Mouse (Mus musculus): ENCODE data around the gene Pnkd. TPM values are rescaled to one million over a fixed set of nuclear protein-coding genes. Genes with fewer than 3 reads are reported as not detected.
A peak's percentile ranks its signal among the peaks of the same experiment; 100 is the strongest.

Pnkd gene
- polyA plus RNA-seq (2012; ENCODE audit: insufficient read depth, insufficient read length, missing spikeins), result 117 and 146 TPM in 2 replicates

GRCm38 (mm10) chr1:74284543-74285160 lies at the start of gene Pnkd, which contains the start of gene Aamp:
Gene Pnkd, plus strand, starts transcription at chr1:74284930.
Gene Aamp, minus strand, starts transcription at chr1:74284738.
- Histone ChIP-seq H3K4me1 (ENCODE audit: control insufficient read depth, insufficient read depth, insufficient read length, low read length) (peaks cover 3% of the 10 kb centered on the region; the same call in 1 of the 2 replicates), H3K27ac (replicated peaks; ENCODE audit: low read depth, low read length) (peak within 1 kb of the TSS; percentile 18), H3K4me3 (ENCODE audit: insufficient read depth, low read depth, low read length) (peak within 1 kb of the TSS; percentile 78)

DNA sequence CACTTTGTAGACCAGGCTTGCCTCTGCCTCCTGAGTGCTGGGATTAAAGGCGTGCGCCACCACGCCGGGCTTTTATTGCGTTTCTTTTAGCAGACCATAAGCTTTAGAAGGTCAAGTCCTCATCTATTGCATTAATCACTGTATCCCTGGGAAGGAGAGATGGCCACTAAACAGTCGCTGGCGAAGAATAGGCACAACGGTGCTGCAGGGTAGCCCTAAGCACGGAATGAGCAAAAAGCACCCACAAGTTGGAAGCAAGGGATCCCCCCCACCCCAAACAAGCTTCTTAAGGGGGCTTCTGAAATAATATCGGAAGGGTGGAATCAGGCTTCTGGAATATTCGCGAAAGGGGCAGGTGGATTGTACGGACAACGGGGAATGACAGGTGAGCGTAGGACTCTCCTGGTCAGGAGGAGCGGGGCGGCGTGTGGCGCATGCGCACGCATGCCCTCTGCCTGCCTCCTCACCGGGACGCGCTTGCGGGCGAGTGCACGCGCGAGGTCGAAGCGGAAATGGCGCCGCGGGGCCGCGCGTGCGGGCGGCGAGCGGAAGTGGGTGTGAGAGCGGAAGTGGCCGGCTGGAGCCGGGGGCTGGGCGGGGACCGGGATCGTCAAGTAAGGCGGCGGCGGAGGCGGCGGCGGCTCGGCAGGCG lies 48.7 kb upstream of the Pnkd start, which contains the start of gene Arpc2:
Gene Arpc2 (plus strand): TSS at position 147 of the 652 bp plus-strand sequence.
- peaks cover 9% of the 10 kb centered on the region for H3K4me1 ChIP-seq (ENCODE audit: control insufficient read depth, insufficient read depth, insufficient read length, low read length)
- H3K27ac ChIP-seq (replicated peaks; ENCODE audit: low read depth, low read length), result peak within 1 kb of the TSS; percentile 97
- peak within 1 kb of the TSS; percentile 91 for H3K4me3 ChIP-seq (ENCODE audit: insufficient read depth, low read depth, low read length)

GRCm38 (mm10) chr1:74236590-74237317 lies 48.0 kb upstream of the Pnkd start:
- Histone ChIP-seq H3K27ac (replicated peaks; ENCODE audit: low read depth, low read length) (peak overlapping the region; percentile 97), H3K4me3 (ENCODE audit: insufficient read depth, low read depth, low read length) (peak overlapping the region; percentile 91), H3K4me1 (ENCODE audit: control insufficient read depth, insufficient read depth, insufficient read length, low read length) (peaks cover 10% of the 10 kb centered on the region)

DNA sequence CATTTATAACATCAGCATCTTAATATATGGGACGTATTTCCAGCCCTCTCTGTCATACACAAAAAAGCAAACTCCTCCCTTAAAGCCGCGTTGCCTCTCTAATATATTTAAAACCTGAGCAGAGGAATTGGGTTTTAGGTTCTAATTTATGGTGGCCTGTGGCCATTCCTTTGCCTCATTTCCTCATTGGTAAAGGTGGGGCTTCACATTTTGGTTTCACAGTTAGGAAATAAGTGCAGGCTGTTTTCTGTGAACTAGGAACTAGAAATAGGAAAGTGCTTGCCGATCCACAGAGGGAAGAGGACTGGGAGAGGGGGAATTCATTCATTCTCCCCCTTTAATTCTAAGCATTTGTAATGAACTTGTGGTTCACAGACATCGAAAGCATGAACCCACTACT lies 47.1 kb upstream of the Pnkd start:
- Histone ChIP-seq H3K4me3 (ENCODE audit: insufficient read depth, low read depth, low read length) (peak overlapping the region; percentile 91), H3K27ac (replicated peaks; ENCODE audit: low read depth, low read length) (peak overlapping the region; percentile 97), H3K4me1 (ENCODE audit: control insufficient read depth, insufficient read depth, insufficient read length, low read length) (peaks cover 10% of the 10 kb centered on the region)

DNA sequence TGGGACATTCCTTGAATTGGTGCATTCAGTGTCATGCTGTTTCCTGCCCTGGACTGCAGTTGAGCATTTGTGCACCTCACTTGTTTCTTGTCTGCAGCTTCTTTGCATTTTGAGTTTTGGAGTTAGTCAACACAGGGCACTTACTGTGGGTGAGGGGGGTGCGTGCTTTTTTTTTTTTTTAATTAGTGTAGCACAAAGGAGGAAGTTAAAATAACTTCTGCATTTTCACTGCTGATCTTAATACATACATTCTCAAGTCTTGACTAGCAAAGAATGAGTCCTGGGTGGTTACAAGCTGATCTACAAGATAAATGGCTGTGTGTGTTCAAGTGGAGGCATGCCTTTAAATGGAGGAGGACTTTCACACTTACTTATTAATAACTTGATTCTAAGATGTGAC lies 46.6 kb upstream of the Pnkd start:
- H3K27ac ChIP-seq (replicated peaks; ENCODE audit: low read depth, low read length), result peak overlapping the region; percentile 97
- H3K4me1 ChIP-seq (ENCODE audit: control insufficient read depth, insufficient read depth, insufficient read length, low read length), result peaks cover 10% of the 10 kb centered on the region
- peak overlapping the region; percentile 91 for H3K4me3 ChIP-seq (ENCODE audit: insufficient read depth, low read depth, low read length)

GRCm38 (mm10) chr1:74239162-74239561 lies 45.6 kb upstream of the Pnkd start:
- Histone ChIP-seq H3K27ac (replicated peaks; ENCODE audit: low read depth, low read length) (0 out of 2 replicates have a peak overlapping the region, but pooled peaks have one; percentile 6), H3K4me1 (ENCODE audit: control insufficient read depth, insufficient read depth, insufficient read length, low read length) (peaks cover 15% of the 10 kb centered on the region), H3K4me3 (ENCODE audit: insufficient read depth, low read depth, low read length) (peak overlapping the region; percentile 38)

- Histone ChIP-seq H3K4me1 (ENCODE audit: control insufficient read depth, insufficient read depth, insufficient read length, low read length) (peaks cover 18% of the 10 kb centered on the region), H3K4me3 (ENCODE audit: insufficient read depth, low read depth, low read length) (peak overlapping the region; percentile 38), H3K27ac (replicated peaks; ENCODE audit: low read depth, low read length) (0 out of 2 replicates have a peak overlapping the region, but pooled peaks have one; percentile 46)
Observed at GRCm38 (mm10) chr1:74239618-74240017, 45.1 kb upstream of the Pnkd start.

GRCm38 (mm10) chr1:74240311-74240710 lies 44.4 kb upstream of the Pnkd start:
- Histone ChIP-seq H3K4me3 (ENCODE audit: insufficient read depth, low read depth, low read length) (no peak overlapping the region), H3K4me1 (ENCODE audit: control insufficient read depth, insufficient read depth, insufficient read length, low read length) (peaks cover 21% of the 10 kb centered on the region)

GRCm38 (mm10) chr1:74240832-74241231 lies 43.9 kb upstream of the Pnkd start:
- Histone ChIP-seq H3K4me3 (ENCODE audit: insufficient read depth, low read depth, low read length) (no peak overlapping the region; the same call in 1 of the 2 replicates), H3K27ac (replicated peaks; ENCODE audit: low read depth, low read length) (no peak overlapping the region), H3K4me1 (ENCODE audit: control insufficient read depth, insufficient read depth, insufficient read length, low read length) (peaks cover 22% of the 10 kb centered on the region)

More at GRCm38 (mm10) chr1:74240311-74240710, 44.4 kb upstream of the Pnkd start:
- peak overlapping the region; percentile 53 for H3K27ac ChIP-seq (replicated peaks; ENCODE audit: low read depth, low read length)

- no peak overlapping the region for H3K27ac ChIP-seq (replicated peaks; ENCODE audit: low read depth, low read length)
- no peak overlapping the region for H3K4me3 ChIP-seq (ENCODE audit: insufficient read depth, low read depth, low read length)
- peaks cover 19% of the 10 kb centered on the region for H3K4me1 ChIP-seq (ENCODE audit: control insufficient read depth, insufficient read depth, insufficient read length, low read length)
Observed at GRCm38 (mm10) chr1:74245525-74245924, 39.2 kb upstream of the Pnkd start.

GRCm38 (mm10) chr1:74248799-74249198 lies 35.9 kb upstream of the Pnkd start:
- Histone ChIP-seq H3K4me1 (ENCODE audit: control insufficient read depth, insufficient read depth, insufficient read length, low read length) (peaks cover 12% of the 10 kb centered on the region), H3K4me3 (ENCODE audit: insufficient read depth, low read depth, low read length) (no peak overlapping the region), H3K27ac (replicated peaks; ENCODE audit: low read depth, low read length) (peak overlapping the region; percentile 96)

DNA sequence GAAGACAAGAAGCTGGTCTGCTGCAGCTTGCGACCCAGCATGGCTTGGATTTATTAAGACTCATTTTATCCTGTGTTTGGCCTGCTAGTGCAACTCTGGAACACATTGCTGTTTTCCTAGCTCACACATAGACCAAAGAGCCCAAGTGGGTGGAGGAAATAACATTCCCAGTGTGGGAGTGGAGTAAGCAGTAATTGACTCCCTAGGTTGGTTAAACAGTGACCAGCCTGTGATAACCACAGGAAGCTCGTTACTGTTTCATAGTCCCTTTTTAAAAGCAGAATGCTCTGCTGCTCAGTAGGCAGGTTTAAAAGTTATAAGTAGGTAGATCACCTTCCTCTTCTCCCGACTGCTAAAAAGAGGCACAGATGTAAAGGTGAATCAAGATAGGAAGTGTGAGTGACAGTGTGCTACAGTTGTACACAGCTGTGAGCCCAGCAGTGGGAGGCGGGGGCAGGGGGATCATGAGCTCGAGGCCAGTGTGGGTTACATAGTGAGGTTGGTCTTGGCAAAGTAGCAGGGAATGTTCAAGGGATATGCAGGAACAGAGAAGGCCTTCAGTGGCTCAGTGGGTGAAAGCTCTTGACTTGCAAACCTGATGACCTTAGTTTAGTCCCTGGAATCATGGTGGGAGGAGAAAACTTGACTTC lies 35.3 kb upstream of the Pnkd start:
- no peak overlapping the region for H3K4me3 ChIP-seq (ENCODE audit: insufficient read depth, low read depth, low read length)
- H3K4me1 ChIP-seq (ENCODE audit: control insufficient read depth, insufficient read depth, insufficient read length, low read length), result peaks cover 8% of the 10 kb centered on the region

GRCm38 (mm10) chr1:74250096-74250495 lies 34.6 kb upstream of the Pnkd start:
- Histone ChIP-seq H3K27ac (replicated peaks; ENCODE audit: low read depth, low read length) (peak overlapping the region; percentile 96), H3K4me3 (ENCODE audit: insufficient read depth, low read depth, low read length) (no peak overlapping the region), H3K4me1 (ENCODE audit: control insufficient read depth, insufficient read depth, insufficient read length, low read length) (peaks cover 6% of the 10 kb centered on the region)

More for the DNA sequence above, 35.3 kb upstream of the Pnkd start:
- peak overlapping the region; percentile 96 for H3K27ac ChIP-seq (replicated peaks; ENCODE audit: low read depth, low read length)

GRCm38 (mm10) chr1:74255704-74256345 lies 28.9 kb upstream of the Pnkd start:
- H3K27ac ChIP-seq (replicated peaks; ENCODE audit: low read depth, low read length), result no peak overlapping the region
- H3K4me1 ChIP-seq (ENCODE audit: control insufficient read depth, insufficient read depth, insufficient read length, low read length), result no peaks in the 10 kb centered on the region
- H3K4me3 ChIP-seq (ENCODE audit: insufficient read depth, low read depth, low read length), result no peak overlapping the region

Data from brown adipose tissue, adult 24 weeks (tissue).